Mouse (Mus musculus): ENCODE results near the gene Hsd17b11. TPM values are rescaled to one million over a fixed set of nuclear protein-coding genes. Genes with fewer than 3 reads are reported as not detected.

Gene Hsd17b11
- total and polyA plus RNA-seq, 3 experiments = 8.7 to 16.0 TPM; not detected in 1

DNA sequence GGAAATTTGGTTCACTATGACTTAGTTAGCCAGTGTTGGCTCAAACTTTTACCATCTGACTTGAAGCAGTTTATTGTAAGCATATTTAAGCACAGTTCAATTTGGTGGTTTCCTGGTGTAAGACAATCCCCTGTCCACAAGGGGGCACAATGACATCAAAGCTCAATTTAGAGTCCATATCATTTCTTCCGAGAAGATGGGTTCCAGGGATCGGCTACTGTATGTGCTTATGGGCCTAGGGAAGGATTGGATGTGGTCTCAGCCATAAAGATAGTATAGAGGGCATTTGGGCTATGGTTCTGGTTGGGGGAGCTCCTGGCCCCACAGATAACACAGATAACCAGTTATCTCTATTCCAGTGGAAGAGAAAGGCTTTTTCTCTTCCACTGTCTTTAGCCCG lies 26.5 kb downstream of the Hsd17b11 start:
- H3K79me2 ChIP-seq (ENCODE audit: control insufficient read depth, insufficient read depth, low read length, poor library complexity) = no peaks in the 10 kb centered on the region
- DNase-seq (ENCODE audit: low read depth, low spot score) = peak; percentile 76
- H3K9me3 ChIP-seq (replicated peaks; ENCODE audit: insufficient read depth, low read length) = no peaks in the 10 kb centered on the region
- H3K4me1 ChIP-seq (ENCODE audit: control insufficient read depth in 1 of 2, insufficient read depth in 2 of 2, low read length in 2 of 2) = peaks cover 4 to 9% of the 10 kb centered on the region in 2 experiments; a peak in 3 of 4 replicates
- no peaks in the 10 kb centered on the region for H3K27me3 ChIP-seq (ENCODE audit: control insufficient read depth in 1 of 2, insufficient read depth in 2 of 2, low read length in 2 of 2)
- H3K27ac ChIP-seq (ENCODE audit: control insufficient read depth, low read depth, low read length) = no peak overlapping the region
- no peak overlapping the region for H3K9ac ChIP-seq (ENCODE audit: control insufficient read depth, low read depth, low read length, poor library complexity, severe bottlenecking)
- TF ChIP-seq MYC (IDR thresholded peaks at IDR 0.05; ENCODE audit: low read depth, low read length) = no peak
- TF ChIP-seq ETS1 (IDR thresholded peaks at IDR 0.05; ENCODE audit: low read depth, low read length) = no peak
- 0 out of 4 replicates have a peak, but pooled peaks of 1 of the 2 experiments have one; percentile 17 for TF ChIP-seq EP300 (IDR thresholded peaks at IDR 0.05; ENCODE audit: low read depth in 1 of 2, low read length in 2 of 2)
- TF ChIP-seq JUND (IDR thresholded peaks at IDR 0.05; ENCODE audit: low read depth, low read length) = no peak
- 0 out of 2 replicates have a peak, but pooled peaks have one; percentile 11 for TF ChIP-seq TCF12 (IDR thresholded peaks at IDR 0.05; ENCODE audit: low read depth, low read length)
- peak; percentile 56 for TF ChIP-seq GATA1 (IDR thresholded peaks at IDR 0.05; ENCODE audit: low read depth, low read length)
- TF ChIP-seq CTCF (IDR thresholded peaks at IDR 0.05 in 2 of 3, conservative IDR thresholded peaks at IDR 0.05 in 1 of 3; ENCODE audit: control insufficient read depth in 1 of 3, insufficient read depth in 1 of 3, low read depth in 2 of 3, low read length in 3 of 3, poor library complexity in 1 of 3, severe bottlenecking in 1 of 3) = peak; percentile 21 to 86 (median 71); a peak in 5 of 6 replicates
- peak; percentile 63 for TF ChIP-seq ZC3H11A (IDR thresholded peaks at IDR 0.05; ENCODE audit: low read depth, low read length)
- TF ChIP-seq SMC3 (IDR thresholded peaks at IDR 0.05; ENCODE audit: low read depth, low read length) = peak; percentile 77
- TF ChIP-seq RAD21 (IDR thresholded peaks at IDR 0.05; ENCODE audit: low read depth, low read length) = peak; percentile 80
- peaks cover 0 to 12% of the 10 kb centered on the region in 2 experiments; a peak in 2 of 4 replicates for H3K36me3 ChIP-seq (ENCODE audit: control insufficient read depth in 1 of 2, insufficient read depth in 2 of 2, low read length in 2 of 2)
- no peak overlapping the region for H3K4me3 ChIP-seq (ENCODE audit: control insufficient read depth in 1 of 2, insufficient read depth in 1 of 2, low read depth in 2 of 2, low read length in 2 of 2)

DNA sequence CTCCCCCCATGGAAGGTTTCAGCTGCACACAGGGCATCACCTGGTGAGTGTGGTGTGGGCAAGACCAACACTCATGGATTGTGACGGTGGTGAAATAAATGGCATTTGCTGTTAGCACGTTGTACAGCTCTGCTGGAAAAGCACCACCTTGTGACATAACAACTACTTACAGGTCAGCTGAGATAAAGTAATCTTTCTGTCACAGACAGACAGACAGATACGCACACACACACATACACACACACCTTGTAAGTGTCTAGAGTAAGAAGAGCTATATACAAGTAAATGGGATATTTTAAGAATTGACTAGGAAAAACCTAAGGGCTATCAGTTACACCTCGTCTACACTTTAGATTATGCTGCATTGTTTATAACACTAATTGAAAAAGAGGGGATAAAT lies 27.1 kb downstream of the Hsd17b11 start:
- Histone ChIP-seq H3K9me3 (replicated peaks; ENCODE audit: insufficient read depth, low read length) (no peaks in the 10 kb centered on the region), H3K79me2 (ENCODE audit: control insufficient read depth, insufficient read depth, low read length, poor library complexity) (no peaks in the 10 kb centered on the region), H3K27ac (ENCODE audit: control insufficient read depth, low read depth, low read length) (no peak overlapping the region), H3K4me3 (ENCODE audit: control insufficient read depth in 1 of 2, insufficient read depth in 1 of 2, low read depth in 2 of 2, low read length in 2 of 2) (no peak overlapping the region), H3K4me1 (ENCODE audit: control insufficient read depth in 1 of 2, insufficient read depth in 2 of 2, low read length in 2 of 2) (peaks cover 4 to 9% of the 10 kb centered on the region in 2 experiments; a peak in 3 of 4 replicates), H3K27me3 (ENCODE audit: control insufficient read depth in 1 of 2, insufficient read depth in 2 of 2, low read length in 2 of 2) (no peaks in the 10 kb centered on the region), H3K9ac (ENCODE audit: control insufficient read depth, low read depth, low read length, poor library complexity, severe bottlenecking) (no peak overlapping the region), H3K36me3 (ENCODE audit: control insufficient read depth in 1 of 2, insufficient read depth in 2 of 2, low read length in 2 of 2) (peaks cover 0 to 12% of the 10 kb centered on the region in 2 experiments; a peak in 2 of 4 replicates)
- TF ChIP-seq ETS1 (IDR thresholded peaks at IDR 0.05; ENCODE audit: low read depth, low read length) (no peak), JUND (IDR thresholded peaks at IDR 0.05; ENCODE audit: low read depth, low read length) (no peak), POLR2AphosphoS5 (IDR thresholded peaks at IDR 0.05; ENCODE audit: borderline replicate concordance, low read depth, low read length) (no peak), BHLHE40 (IDR thresholded peaks at IDR 0.05; ENCODE audit: borderline replicate concordance, low read depth, low read length) (no peak), GATA1 (IDR thresholded peaks at IDR 0.05; ENCODE audit: low read depth, low read length) (0 out of 2 replicates have a peak, but pooled peaks have one; percentile 4), TCF12 (IDR thresholded peaks at IDR 0.05; ENCODE audit: low read depth, low read length) (0 out of 2 replicates have a peak, but pooled peaks have one; percentile 21)
- DNase-seq (ENCODE audit: low read depth, low spot score) = no peak

DNA sequence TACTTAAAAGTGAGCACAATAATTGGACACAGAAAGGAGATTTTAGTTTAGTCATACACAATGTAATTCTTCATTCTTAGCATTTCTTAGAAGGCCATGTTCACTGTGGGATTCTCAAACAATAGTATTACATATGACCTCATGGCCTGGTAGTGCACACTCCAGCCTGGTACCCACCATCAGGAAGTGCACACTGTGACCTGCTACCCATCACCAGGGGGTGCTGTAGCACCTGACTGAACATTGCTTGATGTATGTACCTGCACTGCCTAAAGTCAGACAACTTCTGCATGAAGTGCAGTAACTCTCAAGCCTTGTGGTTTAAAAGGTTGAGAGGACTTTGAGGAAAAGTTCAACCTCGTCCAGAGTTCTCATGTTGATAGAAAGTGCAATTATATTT lies 28.1 kb downstream of the Hsd17b11 start:
- Histone ChIP-seq H3K4me3 (ENCODE audit: control insufficient read depth in 1 of 2, insufficient read depth in 1 of 2, low read depth in 2 of 2, low read length in 2 of 2) (no peak overlapping the region), H3K9me3 (replicated peaks; ENCODE audit: insufficient read depth, low read length) (no peaks in the 10 kb centered on the region), H3K4me1 (ENCODE audit: control insufficient read depth in 1 of 2, insufficient read depth in 2 of 2, low read length in 2 of 2) (peaks cover 4 to 9% of the 10 kb centered on the region in 2 experiments; a peak in 3 of 4 replicates), H3K36me3 (ENCODE audit: control insufficient read depth in 1 of 2, insufficient read depth in 2 of 2, low read length in 2 of 2) (peaks cover 0 to 12% of the 10 kb centered on the region in 2 experiments; a peak in 2 of 4 replicates), H3K27ac (ENCODE audit: control insufficient read depth, low read depth, low read length) (no peak overlapping the region), H3K27me3 (ENCODE audit: control insufficient read depth in 1 of 2, insufficient read depth in 2 of 2, low read length in 2 of 2) (no peaks in the 10 kb centered on the region), H3K9ac (ENCODE audit: control insufficient read depth, low read depth, low read length, poor library complexity, severe bottlenecking) (no peak overlapping the region), H3K79me2 (ENCODE audit: control insufficient read depth, insufficient read depth, low read length, poor library complexity) (no peaks in the 10 kb centered on the region)
- DNase-seq (ENCODE audit: low read depth, low spot score) = peak; percentile 56
- TF ChIP-seq ZMIZ1 (IDR thresholded peaks at IDR 0.05; ENCODE audit: low read depth, low read length) = no peak
- TF ChIP-seq CTCF (IDR thresholded peaks at IDR 0.05 in 2 of 3, conservative IDR thresholded peaks at IDR 0.05 in 1 of 3; ENCODE audit: control insufficient read depth in 1 of 3, insufficient read depth in 1 of 3, low read depth in 2 of 3, low read length in 3 of 3, poor library complexity in 1 of 3, severe bottlenecking in 1 of 3) = peak; percentile 47 to 75 (median 48)
- no peak for TF ChIP-seq E2F4 (IDR thresholded peaks at IDR 0.05; ENCODE audit: borderline replicate concordance, low read depth, low read length)
- peak; percentile 72 for TF ChIP-seq SMC3 (IDR thresholded peaks at IDR 0.05; ENCODE audit: low read depth, low read length)
- no peak for TF ChIP-seq POLR2AphosphoS2 (IDR thresholded peaks at IDR 0.05; ENCODE audit: low read length)
- TF ChIP-seq RAD21 (IDR thresholded peaks at IDR 0.05; ENCODE audit: low read depth, low read length) = peak; percentile 65
- TF ChIP-seq ZC3H11A (IDR thresholded peaks at IDR 0.05; ENCODE audit: low read depth, low read length) = peak; percentile 16; the same call in 1 of the 2 replicates
- TF ChIP-seq ELF1 (IDR thresholded peaks at IDR 0.05; ENCODE audit: low read depth, low read length) = peak; percentile 44; the same call in 1 of the 2 replicates
